Mouse (Mus musculus) kidney, postnatal 0 days (tissue): Measurements from ENCODE around the gene Sept5. TPM values are rescaled to one million over a fixed set of nuclear protein-coding genes. Genes with fewer than 3 reads are reported as not detected.

Experiments used
- ATAC-seq: fragments of 200-750 bp; cut with Nextera tagmentation; replicated peaks from 2 replicates; pipeline ENCODE4 v1.8.0; 2017; ENCODE audit warnings: low read depth, moderate number of reproducible peaks, moderate TSS enrichment, moderate library complexity; ENCODE audit not compliant: low FRiP score
- DNase-seq: peaks from one replicate; pipeline ENCODE4 v3.0.0-alpha.2; 2016; ENCODE audit warnings: low spot score
- H3K27ac ChIP-seq: fragments of 300-500 bp; sonication (generic); 2 replicates; pipeline ENCODE4 v1.5.1; 2014; ENCODE audit warnings: mild to moderate bottlenecking
- H3K27me3 ChIP-seq: fragments of 300-500 bp; sonication (generic); 2 replicates; pipeline ENCODE4 v1.6.1; 2014; ENCODE audit warnings: low read length, mixed read lengths; ENCODE audit not compliant: insufficient read depth
- H3K36me3 ChIP-seq: fragments of 300-500 bp; sonication (generic); 2 replicates; pipeline ENCODE4 v1.6.1; 2014; ENCODE audit warnings: low read length, mixed read lengths; ENCODE audit not compliant: insufficient read depth
- H3K4me1 ChIP-seq: fragments of 300-500 bp; sonication (generic); replicated peaks from 2 replicates; pipeline ENCODE4 v1.6.1; 2014; ENCODE audit warnings: antibody characterized with exemption, low read length, mixed read lengths; ENCODE audit not compliant: insufficient read depth
- H3K4me2 ChIP-seq: fragments of 300-500 bp; sonication (generic); 2 replicates; pipeline ENCODE4 v1.6.1; 2014; ENCODE audit warnings: mild to moderate bottlenecking, low read length, moderate library complexity, mixed read lengths
- H3K4me3 ChIP-seq: fragments of 300-500 bp; sonication (generic); replicated peaks from 2 replicates; pipeline ENCODE4 v1.5.1; 2014; ENCODE audit warnings: low read depth, low read length
- H3K9ac ChIP-seq: fragments of 300-500 bp; sonication (generic); 2 replicates; pipeline ENCODE4 v1.6.1; 2014; ENCODE audit warnings: low read depth, low read length
- H3K9me3 ChIP-seq: fragments of 300-500 bp; sonication (generic); replicated peaks from 2 replicates; pipeline ENCODE4 v1.6.1; 2016; ENCODE audit warnings: low read length, inconsistent platforms, mixed read lengths
- CTCF ChIP-seq: IDR thresholded peaks from 2 replicates; pipeline ENCODE4 v1.5.1; 2016; ENCODE audit warnings: antibody characterized with exemption, low read depth, mild to moderate bottlenecking, moderate library complexity
- WGBS: fragments of 180-500 bp; shearing (Covaris S2); extraction: QIAGEN DNeasy Blood & Tissue Kit; methylation state at CpG from one replicate; pipeline ENCODE4 v1.1.7; 2014; 5-methylcytosine and 5-hydroxymethylcytosine counted together
- polyA plus RNA-seq: library from polyadenylated mRNA; unstranded; fragments of >200 nt; fragmentation: Nextera tagmentation; extraction: Ambion mirVana; gene quantifications from 2 replicates; pipeline ENCODE4 v1.2.1, GENCODE M21; 2015

The Sept5 gene
- polyA plus RNA-seq, 1 experiment from 2014 or later: 10.4 TPM

DNA sequence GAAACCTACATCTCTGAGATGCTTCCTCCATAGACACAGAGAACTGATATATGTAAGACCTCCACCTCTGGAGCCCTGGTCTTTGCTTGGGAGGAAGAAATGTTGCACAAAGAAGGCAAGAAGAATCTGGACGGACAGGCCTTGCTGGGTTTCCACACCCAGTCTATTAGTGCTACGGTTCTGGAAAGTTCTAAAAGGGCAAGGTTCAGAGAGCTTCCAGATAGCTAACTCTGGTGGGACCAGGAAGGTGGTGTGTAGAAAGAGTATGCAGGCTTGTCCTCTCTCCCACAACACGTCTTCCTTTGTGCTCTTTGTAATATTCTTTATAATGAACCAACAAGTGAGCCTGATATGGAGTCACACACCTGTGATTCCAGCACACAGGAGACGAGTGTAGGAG lies 28.8 kb upstream of the Sept5 start:
- Histone ChIP-seq H3K4me2 (no peak overlapping the region), H3K4me3 (no peak overlapping the region), H3K9ac (no peak overlapping the region), H3K27me3 (no peaks in the 10 kb centered on the region), H3K4me1 (no peaks in the 10 kb centered on the region), H3K9me3 (no peaks in the 10 kb centered on the region), H3K27ac (no peak overlapping the region), H3K36me3 (no peaks in the 10 kb centered on the region)
- whole genome bisulfite sequencing: 73% methylated on average over 4 of the region's 4 CpGs
- ATAC-seq (no peak), DNase-seq (no peak)
- no peak for TF ChIP-seq CTCF

GRCm38 (mm10) chr16:18655372-18656098 lies 25.8 kb upstream of the Sept5 start:
- Histone ChIP-seq H3K9me3 (no peaks in the 10 kb centered on the region), H3K27ac (no peak overlapping the region), H3K4me3 (no peak overlapping the region), H3K4me1 (no peaks in the 10 kb centered on the region), H3K4me2 (no peak overlapping the region), H3K36me3 (no peaks in the 10 kb centered on the region), H3K9ac (no peak overlapping the region), H3K27me3 (no peaks in the 10 kb centered on the region)
- WGBS: 48% methylated on average over 5 of the region's 5 CpGs
- no peak for TF ChIP-seq CTCF
- ATAC-seq (no peak), DNase-seq (no peak)

DNA sequence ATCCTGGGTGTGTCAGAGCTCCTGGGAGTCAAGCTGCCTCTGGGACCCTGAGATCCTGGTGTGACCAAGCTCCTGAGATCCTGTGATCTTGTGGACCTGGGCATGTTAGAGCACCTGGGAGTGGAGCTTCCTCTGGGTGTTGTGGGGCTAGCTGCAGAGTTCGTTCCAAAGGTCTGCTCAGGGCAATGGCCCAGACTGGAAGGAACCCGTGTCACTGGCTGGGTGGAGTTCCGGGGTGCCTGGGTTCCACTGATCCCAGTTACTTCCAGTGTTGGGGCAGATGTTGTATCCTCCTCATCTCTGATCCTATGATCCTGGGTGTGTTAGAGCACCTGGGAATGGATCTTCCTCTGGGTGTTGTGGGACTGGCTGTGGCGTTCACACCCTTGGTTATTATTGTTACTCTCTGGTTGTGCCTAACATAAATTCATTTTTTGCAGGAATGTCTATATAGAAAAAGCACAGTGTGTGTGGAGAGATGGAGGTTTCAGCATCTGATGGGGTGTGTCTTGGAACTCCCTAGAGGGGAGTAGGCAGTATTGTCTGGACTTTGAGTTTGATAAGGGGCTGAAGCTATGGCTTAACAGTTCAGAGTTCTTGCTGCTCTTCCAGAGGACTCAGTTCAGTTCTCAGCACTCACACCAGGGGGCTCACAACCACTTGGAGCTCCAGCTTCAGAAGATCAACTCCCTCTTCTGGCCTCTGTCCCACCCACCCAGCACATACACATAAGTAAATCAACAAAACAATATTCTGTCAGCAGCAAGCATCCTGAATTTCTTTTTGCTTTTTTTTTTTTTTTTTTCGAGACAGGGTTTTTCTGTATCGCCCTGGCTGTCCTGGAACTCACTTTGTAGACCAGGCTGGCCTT lies 23.8 kb upstream of the Sept5 start:
- WGBS: 91% methylated on average over 6 of the region's 6 CpGs
- no peak for ATAC-seq
- H3K4me3 ChIP-seq: no peak overlapping the region

GRCm38 (mm10) chr16:18649126-18649525 lies 19.4 kb upstream of the Sept5 start:
- Histone ChIP-seq H3K4me3 (no peak overlapping the region), H3K27ac (no peak overlapping the region), H3K9ac (no peak overlapping the region), H3K4me2 (no peak overlapping the region), H3K9me3 (no peaks in the 10 kb centered on the region), H3K4me1 (no peaks in the 10 kb centered on the region), H3K27me3 (no peaks in the 10 kb centered on the region), H3K36me3 (no peaks in the 10 kb centered on the region)
- DNase-seq: no peak
- 61% methylated on average over 3 of the region's 3 CpGs for WGBS
- ATAC-seq: no peak
- no peak for TF ChIP-seq CTCF

More for the DNA sequence above, 23.8 kb upstream of the Sept5 start:
- no peak overlapping the region for H3K4me2 ChIP-seq
- H3K9ac ChIP-seq: no peak overlapping the region
- 0 out of 2 replicates have a peak, but pooled peaks have one; percentile 16 for TF ChIP-seq CTCF
- no peaks in the 10 kb centered on the region for H3K4me1 ChIP-seq
- no peak for DNase-seq
- H3K27me3 ChIP-seq: no peaks in the 10 kb centered on the region
- H3K9me3 ChIP-seq: no peaks in the 10 kb centered on the region
- no peaks in the 10 kb centered on the region for H3K36me3 ChIP-seq
- no peak overlapping the region for H3K27ac ChIP-seq

DNA sequence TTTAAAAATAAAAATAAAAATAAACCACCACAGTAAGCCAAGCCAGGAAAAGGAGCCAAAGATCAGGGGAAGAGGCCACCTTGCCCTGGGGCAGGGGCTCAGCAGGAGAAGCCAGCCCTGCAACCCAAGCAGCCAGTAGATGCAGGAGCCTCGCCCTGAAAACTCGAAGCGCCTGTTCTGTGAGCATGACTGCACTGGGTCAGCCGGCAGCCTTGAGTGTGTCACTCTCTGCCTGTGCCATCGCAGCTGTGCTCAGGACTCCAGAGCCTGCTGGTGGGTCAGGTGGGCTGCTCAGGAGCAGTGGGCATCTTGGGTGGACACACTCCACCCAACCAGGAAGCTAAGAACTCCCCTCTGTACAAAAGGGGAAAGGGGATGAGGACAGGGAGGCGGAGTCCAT lies 15.6 kb upstream of the Sept5 start:
- Histone ChIP-seq H3K9me3 (no peaks in the 10 kb centered on the region), H3K27me3 (0 out of 2 replicates have a peak, but pooled peaks cover 3% of the 10 kb centered on the region), H3K27ac (no peak overlapping the region), H3K4me1 (no peaks in the 10 kb centered on the region), H3K9ac (no peak overlapping the region), H3K4me3 (no peak overlapping the region), H3K36me3 (no peaks in the 10 kb centered on the region), H3K4me2 (no peak overlapping the region)
- TF ChIP-seq CTCF: no peak
- 46% methylated on average over 6 of the region's 6 CpGs for WGBS
- no peak for ATAC-seq
- DNase-seq: no peak

GRCm38 (mm10) chr16:18644485-18644884 lies 14.7 kb upstream of the Sept5 start:
- DNase-seq: no peak
- H3K4me2 ChIP-seq: no peak overlapping the region
- no peak overlapping the region for H3K27ac ChIP-seq
- no peak overlapping the region for H3K4me3 ChIP-seq
- H3K36me3 ChIP-seq: no peaks in the 10 kb centered on the region
- whole genome bisulfite sequencing: 78% methylated on average over 4 of the region's 4 CpGs
- no peaks in the 10 kb centered on the region for H3K4me1 ChIP-seq
- H3K9me3 ChIP-seq: no peaks in the 10 kb centered on the region
- no peak for ATAC-seq
- 0 out of 2 replicates have a peak, but pooled peaks cover 3% of the 10 kb centered on the region for H3K27me3 ChIP-seq
- H3K9ac ChIP-seq: no peak overlapping the region
- TF ChIP-seq CTCF: no peak
